Mouse (Mus musculus): Measurements from ENCODE around the gene Olfr247. TPM values are rescaled to one million over a fixed set of nuclear protein-coding genes. Genes with fewer than 3 reads are reported as not detected.

Gene Olfr247
- polyA plus RNA-seq (2014; fragmentation: Illumina TruSeq; extraction: RNeasy Lipid Tissue Mini Kit (QIAGEN cat#74804); ENCODE audit: low replicate concordance): not detected

GRCm38 (mm10) chr10:129976040-129976439 lies at the start of gene Olfr247:
Gene Olfr247, minus strand, starts transcription at chr10:129976140.

GRCm38 (mm10) chr10:130012321-130012720 lies 36.4 kb upstream of the Olfr247 start, which contains the start of gene Olfr820:
Gene Olfr820, plus strand, starts transcription at chr10:130012621.

GRCm38 (mm10) chr10:129984962-129985361 lies 9.0 kb upstream of the Olfr247 start, which contains the start of gene Gm10310:
Gene Gm10310, minus strand, starts transcription at chr10:129985062.

GRCm38 (mm10) chr10:129967166-129967565 lies 8.8 kb downstream of the Olfr247 start, which contains the start of gene Olfr819:
Gene Olfr819, minus strand, starts transcription at chr10:129967266.

GRCm38 (mm10) chr10:129949000-129949399 lies 26.9 kb downstream of the Olfr247 start, which contains the start of gene Olfr818:
Gene Olfr818, minus strand, starts transcription at chr10:129949100.

Other genes with a start within 250 kb of the Olfr247 start
- gene Olfr805, start 246.8 kb downstream of the Olfr247 start, polyA plus RNA-seq (2014; fragmentation: Illumina TruSeq; extraction: RNeasy Lipid Tissue Mini Kit (QIAGEN cat#74804); ENCODE audit: low replicate concordance): not detected
- not detected for gene Olfr806, start 234.2 kb downstream of the Olfr247 start, polyA plus RNA-seq (2014; fragmentation: Illumina TruSeq; extraction: RNeasy Lipid Tissue Mini Kit (QIAGEN cat#74804); ENCODE audit: low replicate concordance)
- gene Olfr807, start 218.3 kb downstream of the Olfr247 start, polyA plus RNA-seq (2014; fragmentation: Illumina TruSeq; extraction: RNeasy Lipid Tissue Mini Kit (QIAGEN cat#74804); ENCODE audit: low replicate concordance): not detected
- not detected for gene Olfr808, start 210.7 kb downstream of the Olfr247 start, polyA plus RNA-seq (2014; fragmentation: Illumina TruSeq; extraction: RNeasy Lipid Tissue Mini Kit (QIAGEN cat#74804); ENCODE audit: low replicate concordance)
- not detected for gene Olfr809, start 201.5 kb downstream of the Olfr247 start, polyA plus RNA-seq (2014; fragmentation: Illumina TruSeq; extraction: RNeasy Lipid Tissue Mini Kit (QIAGEN cat#74804); ENCODE audit: low replicate concordance)
- gene Olfr810, start 181.2 kb downstream of the Olfr247 start, polyA plus RNA-seq (2014; fragmentation: Illumina TruSeq; extraction: RNeasy Lipid Tissue Mini Kit (QIAGEN cat#74804); ENCODE audit: low replicate concordance): not detected
- gene Olfr811, start 171.7 kb downstream of the Olfr247 start, polyA plus RNA-seq (2014; fragmentation: Illumina TruSeq; extraction: RNeasy Lipid Tissue Mini Kit (QIAGEN cat#74804); ENCODE audit: low replicate concordance): not detected
- not detected for gene Olfr812, start 130.0 kb downstream of the Olfr247 start, polyA plus RNA-seq (2014; fragmentation: Illumina TruSeq; extraction: RNeasy Lipid Tissue Mini Kit (QIAGEN cat#74804); ENCODE audit: low replicate concordance)
- gene Olfr813, start 120.8 kb downstream of the Olfr247 start, polyA plus RNA-seq (2014; fragmentation: Illumina TruSeq; extraction: RNeasy Lipid Tissue Mini Kit (QIAGEN cat#74804); ENCODE audit: low replicate concordance): not detected
- not detected for gene Olfr814, start 96.3 kb downstream of the Olfr247 start, polyA plus RNA-seq (2014; fragmentation: Illumina TruSeq; extraction: RNeasy Lipid Tissue Mini Kit (QIAGEN cat#74804); ENCODE audit: low replicate concordance)
- not detected for gene Olfr815, start 70.3 kb downstream of the Olfr247 start, polyA plus RNA-seq (2014; fragmentation: Illumina TruSeq; extraction: RNeasy Lipid Tissue Mini Kit (QIAGEN cat#74804); ENCODE audit: low replicate concordance)
- gene Olfr816, start 60.5 kb downstream of the Olfr247 start, polyA plus RNA-seq (2014; fragmentation: Illumina TruSeq; extraction: RNeasy Lipid Tissue Mini Kit (QIAGEN cat#74804); ENCODE audit: low replicate concordance): not detected
- gene Olfr818, start 27.0 kb downstream of the Olfr247 start, polyA plus RNA-seq (2014; fragmentation: Illumina TruSeq; extraction: RNeasy Lipid Tissue Mini Kit (QIAGEN cat#74804); ENCODE audit: low replicate concordance): not detected
- gene Olfr819, start 8.9 kb downstream of the Olfr247 start, polyA plus RNA-seq (2014; fragmentation: Illumina TruSeq; extraction: RNeasy Lipid Tissue Mini Kit (QIAGEN cat#74804); ENCODE audit: low replicate concordance): not detected
- gene Gm10310, start 8.9 kb upstream of the Olfr247 start, polyA plus RNA-seq (2014; fragmentation: Illumina TruSeq; extraction: RNeasy Lipid Tissue Mini Kit (QIAGEN cat#74804); ENCODE audit: low replicate concordance): not detected
- not detected for gene Olfr820, start 36.5 kb upstream of the Olfr247 start, polyA plus RNA-seq (2014; fragmentation: Illumina TruSeq; extraction: RNeasy Lipid Tissue Mini Kit (QIAGEN cat#74804); ENCODE audit: low replicate concordance)
- gene Olfr821, start 54.2 kb upstream of the Olfr247 start, polyA plus RNA-seq (2014; fragmentation: Illumina TruSeq; extraction: RNeasy Lipid Tissue Mini Kit (QIAGEN cat#74804); ENCODE audit: low replicate concordance): not detected
- not detected for gene Olfr822, start 95.1 kb upstream of the Olfr247 start, polyA plus RNA-seq (2014; fragmentation: Illumina TruSeq; extraction: RNeasy Lipid Tissue Mini Kit (QIAGEN cat#74804); ENCODE audit: low replicate concordance)
- gene Olfr823, start 139.2 kb upstream of the Olfr247 start, polyA plus RNA-seq (2014; fragmentation: Illumina TruSeq; extraction: RNeasy Lipid Tissue Mini Kit (QIAGEN cat#74804); ENCODE audit: low replicate concordance): not detected
- gene Olfr824, start 153.9 kb upstream of the Olfr247 start, polyA plus RNA-seq (2014; fragmentation: Illumina TruSeq; extraction: RNeasy Lipid Tissue Mini Kit (QIAGEN cat#74804); ENCODE audit: low replicate concordance): not detected
- gene Olfr825, start 190.6 kb upstream of the Olfr247 start, polyA plus RNA-seq (2014; fragmentation: Illumina TruSeq; extraction: RNeasy Lipid Tissue Mini Kit (QIAGEN cat#74804); ENCODE audit: low replicate concordance): not detected
- not detected for gene Olfr826, start 208.0 kb upstream of the Olfr247 start, polyA plus RNA-seq (2014; fragmentation: Illumina TruSeq; extraction: RNeasy Lipid Tissue Mini Kit (QIAGEN cat#74804); ENCODE audit: low replicate concordance)
- gene Olfr827, start 238.3 kb upstream of the Olfr247 start, polyA plus RNA-seq (2014; fragmentation: Illumina TruSeq; extraction: RNeasy Lipid Tissue Mini Kit (QIAGEN cat#74804); ENCODE audit: low replicate concordance): not detected